Mouse (Mus musculus) B cell, adult 67 days (primary cell): ENCODE measurements around the gene Tshb. TPM values are rescaled to one million over a fixed set of nuclear protein-coding genes. Genes with fewer than 3 reads are reported as not detected.

Experiments
- total RNA-seq, 2 experiments: library from RNA; stranded (reverse); gene quantifications; 4 replicates each; pipeline ENCODE4 v1.2.4; 2023

Gene Tshb
- not detected for total RNA-seq

DNA sequence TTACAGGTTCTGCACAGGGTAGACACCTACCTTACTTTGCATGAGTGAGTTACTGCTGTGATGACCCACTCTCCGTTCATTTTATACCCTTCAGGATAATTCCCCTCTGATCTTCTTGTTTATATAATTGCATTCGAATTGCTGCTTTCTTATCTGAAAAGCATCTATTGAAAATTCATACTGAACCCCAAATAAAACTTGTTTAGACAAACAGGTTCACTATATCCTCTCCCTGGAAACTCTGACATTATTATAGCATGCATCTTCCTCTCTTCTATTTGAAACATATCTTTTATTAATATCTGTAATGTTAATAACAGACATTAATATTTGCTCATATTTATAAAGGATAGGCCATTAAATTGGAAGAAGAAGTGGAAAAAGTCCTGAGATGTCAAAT lies at the start of gene Tshb:
Gene Tshb (minus strand): TSS at position 101 of the 400 bp plus-strand sequence.

DNA sequence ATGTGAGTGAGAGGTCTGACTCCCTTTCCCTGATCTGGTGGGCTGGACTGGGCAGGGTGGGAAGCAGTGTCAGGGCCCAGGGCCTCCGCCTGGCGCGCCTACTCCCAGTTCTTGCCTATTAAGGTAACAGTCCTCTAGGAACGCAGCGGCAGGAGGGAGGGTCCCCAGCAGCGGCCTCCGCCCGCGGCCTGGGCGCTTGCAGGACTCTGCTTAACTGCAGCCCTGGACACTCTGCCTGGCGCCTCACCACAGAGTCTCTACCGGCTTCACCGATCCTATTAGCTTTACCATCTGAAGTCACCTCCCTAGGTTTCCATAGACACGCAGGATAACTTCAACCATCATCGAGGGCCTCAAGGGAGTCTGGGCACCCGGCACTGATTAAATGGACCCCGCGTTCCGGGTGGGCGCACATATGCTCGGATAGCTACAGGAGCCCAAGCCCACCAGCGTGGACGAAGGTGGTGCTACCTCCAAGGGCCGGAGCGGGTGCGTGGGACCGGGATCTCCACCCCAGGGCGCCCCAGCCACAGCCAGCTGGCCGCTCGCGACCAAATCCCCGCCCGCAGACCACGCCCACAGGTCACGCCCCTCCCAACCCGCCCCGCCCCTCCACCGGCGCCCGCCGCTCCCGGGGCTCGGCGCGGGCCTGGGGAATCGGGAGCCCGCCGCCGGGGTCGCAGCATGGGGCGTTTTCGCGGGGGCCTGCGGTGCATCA lies 48.0 kb downstream of the Tshb start, which contains the start of gene Tspan2:
Gene Tspan2 (plus strand): TSS at position 217 of the 718 bp plus-strand sequence.

Other genes with a start within 250 kb of the Tshb start
- 1 to 10 TPM; 7.4 to 8.2 TPM for gene Tspan2, start 48.2 kb downstream of the Tshb start, total RNA-seq
- gene Sycp1, start 153.4 kb upstream of the Tshb start, total RNA-seq, result not detected
- not detected for gene Nr1h5, start 181.4 kb upstream of the Tshb start, total RNA-seq
- gene Sike1, start 213.0 kb upstream of the Tshb start, total RNA-seq, result 100 to 1,000 TPM; 141 to 146 TPM
- gene Csde1, start 237.7 kb upstream of the Tshb start, total RNA-seq, result 100 to 1,000 TPM; 452 to 486 TPM